Mouse (Mus musculus) brain, embryonic 14.5 days (tissue): Measurements from ENCODE around the gene 1190005I06Rik. TPM values are rescaled to one million over a fixed set of nuclear protein-coding genes. Genes with fewer than 3 reads are reported as not detected.

Experiments
- DNase-seq: peaks from one replicate; pipeline ENCODE4 v3.0.0-alpha.2; 2011; ENCODE audit warnings: low read depth
- CTCF ChIP-seq: fragments of 200-500 bp; IDR thresholded peaks from 2 replicates; pipeline ENCODE4 v1.5.1; 2012; ENCODE audit warnings: inconsistent platforms, mild to moderate bottlenecking, moderate library complexity, borderline replicate concordance; ENCODE audit not compliant: insufficient read depth, insufficient read length; ENCODE audit errors: extremely low read depth
- POLR2A ChIP-seq: fragments of 200-500 bp; IDR thresholded peaks from 2 replicates; pipeline ENCODE4 v1.6.1; 2012; ENCODE audit warnings: mild to moderate bottlenecking, inconsistent platforms, borderline replicate concordance; ENCODE audit not compliant: poor library complexity, insufficient read depth, insufficient read length, severe bottlenecking; ENCODE audit errors: extremely low read depth
- polyA plus RNA-seq: library from polyadenylated mRNA; depleted of rRNA; stranded (reverse); fragments of >200 nt; gene quantifications from 2 replicates; pipeline ENCODE4 v1.2.3, GENCODE M21; 2012

Gene 1190005I06Rik
- polyA plus RNA-seq, 1 experiment, result 7.4 TPM

- TF ChIP-seq POLR2A (no peak), CTCF (no peak)
- no peak for DNase-seq
Measured at GRCm38 (mm10) chr8:120623608-120624007, 23.8 kb downstream of the 1190005I06Rik start.

- no peak for DNase-seq
- TF ChIP-seq CTCF (no peak), POLR2A (no peak)
Measured at GRCm38 (mm10) chr8:120622161-120622560, 25.3 kb downstream of the 1190005I06Rik start.

GRCm38 (mm10) chr8:120620441-120620840 lies 27.0 kb downstream of the 1190005I06Rik start:
- no peak for TF ChIP-seq CTCF
- TF ChIP-seq POLR2A, result no peak
- DNase-seq, result no peak

- no peak for TF ChIP-seq POLR2A
- TF ChIP-seq CTCF, result no peak
- DNase-seq, result no peak
Measured at GRCm38 (mm10) chr8:120619235-120620180, 27.9 kb downstream of the 1190005I06Rik start.

GRCm38 (mm10) chr8:120618110-120618509 lies 29.3 kb downstream of the 1190005I06Rik start:
- DNase-seq, result peak; percentile 86
- TF ChIP-seq CTCF, result peak; percentile 92
- no peak for TF ChIP-seq POLR2A

- peak; percentile 88 for DNase-seq
Measured at GRCm38 (mm10) chr8:120616663-120617626, 30.5 kb downstream of the 1190005I06Rik start.

GRCm38 (mm10) chr8:120614491-120614890 lies 32.9 kb downstream of the 1190005I06Rik start:
- no peak for DNase-seq
- TF ChIP-seq CTCF (no peak), POLR2A (no peak)

More at GRCm38 (mm10) chr8:120616663-120617626, 30.5 kb downstream of the 1190005I06Rik start:
- no peak for TF ChIP-seq POLR2A
- no peak for TF ChIP-seq CTCF

GRCm38 (mm10) chr8:120610824-120611223 lies 36.6 kb downstream of the 1190005I06Rik start:
- DNase-seq, result no peak
- no peak for TF ChIP-seq POLR2A
- TF ChIP-seq CTCF, result no peak

GRCm38 (mm10) chr8:120607885-120608284 lies 39.5 kb downstream of the 1190005I06Rik start:
- TF ChIP-seq POLR2A (no peak), CTCF (peak; percentile 82; the same call in 1 of the 2 replicates)
- DNase-seq, result peak; percentile 83

- DNase-seq, result no peak
- no peak for TF ChIP-seq CTCF
- TF ChIP-seq POLR2A, result no peak
Measured at GRCm38 (mm10) chr8:120607460-120607859, 40.0 kb downstream of the 1190005I06Rik start.

GRCm38 (mm10) chr8:120602672-120603071 lies 44.8 kb downstream of the 1190005I06Rik start:
- peak; percentile 79 for DNase-seq
- TF ChIP-seq POLR2A (no peak), CTCF (no peak)

GRCm38 (mm10) chr8:120599504-120599903 lies 47.9 kb downstream of the 1190005I06Rik start:
- TF ChIP-seq CTCF (peak; percentile 74), POLR2A (no peak)
- peak; percentile 83 for DNase-seq

GRCm38 (mm10) chr8:120598579-120598978 lies 48.9 kb downstream of the 1190005I06Rik start:
- peak; percentile 94 for DNase-seq
- TF ChIP-seq CTCF (no peak), POLR2A (no peak)

GRCm38 (mm10) chr8:120595963-120596362 lies 51.5 kb downstream of the 1190005I06Rik start:
- TF ChIP-seq CTCF (peak; percentile 87), POLR2A (no peak)
- DNase-seq, result peak; percentile 65
